Mouse (Mus musculus): ENCODE data around the gene Nxn.

GRCm38 (mm10) chr11:76317904-76318303, 81.0 kb downstream of the Nxn start:
- TF ChIP-seq TAL1 (conservative IDR thresholded peaks at IDR 0.05; ENCODE audit: low read depth, low read length) (no peak), GATA1 (IDR thresholded peaks at IDR 0.05; ENCODE audit: borderline replicate concordance, low read length) (no peak), CTCF (IDR thresholded peaks at IDR 0.05; ENCODE audit: low read depth, low read length) (no peak), GATA2 (IDR thresholded peaks at IDR 0.05; ENCODE audit: borderline replicate concordance, low read depth, low read length) (no peak)
